Mouse (Mus musculus) kidney, adult 2 months (tissue): ENCODE results near the gene Rrm1.
A peak's percentile ranks its signal among the peaks of the same experiment; 100 is the strongest.

Source experiments
- CTCF ChIP-seq: fragments of 200-500 bp; conservative IDR thresholded peaks from 2 replicates; pipeline ENCODE4 v1.5.1; 2011; ENCODE audit warnings: low read depth, mild to moderate bottlenecking, control low read depth, low read length, moderate library complexity, mixed read lengths; ENCODE audit not compliant: insufficient read depth, insufficient read length
- POLR2A ChIP-seq: fragments of 200-500 bp; IDR thresholded peaks from one replicate; pipeline ENCODE4 v1.6.1; 2011; ENCODE audit warnings: low read depth, low read length, control low read depth

DNA sequence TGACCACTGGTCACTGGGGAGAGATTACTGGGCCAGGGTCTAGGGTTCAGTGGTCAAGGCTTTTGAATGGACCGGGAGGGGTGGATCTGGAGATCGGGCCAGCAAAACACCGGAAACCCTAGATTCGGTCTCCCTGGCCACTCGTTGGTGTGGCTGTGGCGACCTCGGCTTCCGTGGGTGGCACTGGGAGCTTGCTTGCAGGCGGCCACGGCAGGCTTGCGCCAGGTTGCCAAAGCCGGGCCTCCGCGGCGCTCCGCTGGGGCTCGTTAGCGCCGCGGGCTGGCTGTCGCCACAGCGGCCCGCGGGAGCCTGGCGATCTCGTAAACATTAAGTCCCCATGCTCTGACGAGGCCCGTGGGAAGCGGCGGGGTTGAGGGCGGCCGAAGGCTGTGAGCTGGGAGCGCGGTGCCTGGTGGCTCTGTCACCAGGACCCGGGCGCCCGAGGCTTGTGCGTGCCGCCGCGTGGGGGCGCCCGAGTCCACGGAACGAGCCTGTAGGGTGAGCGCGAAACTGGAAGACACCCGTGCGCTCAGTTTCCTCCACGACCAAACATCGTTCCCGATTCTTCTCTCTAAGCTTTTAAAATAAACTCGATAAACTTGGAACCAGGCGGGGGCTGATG is 71.4 kb downstream of the Rrm1 start:
- TF ChIP-seq CTCF (peak; percentile 75), POLR2A (no peak)
